ENCODE assay signal across 26 mouse cellular contexts in the genomic region with DNA sequence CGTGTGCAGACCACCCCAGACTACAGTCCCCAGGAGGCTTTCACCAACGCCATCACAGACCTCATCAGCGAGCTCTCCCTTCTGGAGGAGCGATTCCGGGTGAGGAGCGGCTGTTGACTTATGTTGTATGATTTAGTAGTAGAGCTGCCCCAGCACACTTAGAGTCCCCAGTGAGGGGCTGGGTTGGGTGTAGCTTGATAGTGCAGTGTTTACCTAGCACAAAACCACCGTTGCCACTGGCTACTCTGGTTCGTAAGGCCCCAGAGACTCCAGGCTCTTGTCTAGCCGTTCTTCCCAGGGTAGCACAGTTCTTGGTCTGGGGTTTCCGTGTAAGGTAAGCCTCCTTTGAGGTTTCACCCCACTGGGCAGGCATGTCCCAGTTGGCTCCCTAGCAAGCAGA. TPM values are rescaled to one million over a fixed set of nuclear protein-coding genes. Genes with fewer than 3 reads are reported as not detected.
DNase-seq lines count a peak whose midpoint lies in the region; ATAC-seq and TF ChIP-seq lines count a peak whose summit lies in the region.
"Had no signal": no experiment of that assay in that cellular context is flagged by ENCODE, and none has a peak within 500 bp of the region (broad histone marks: within the 10 kb centered on the region; RNA-seq: fewer than 3 reads in every experiment).

No protein-coding gene starts in this region.

- H3K9ac ChIP-seq in stomach, embryonic 14.5 days (replicated peaks; ENCODE audit: low read depth, low read length) = no peak overlapping the region
- H3K9ac ChIP-seq in stomach, embryonic 16.5 days (ENCODE audit: low read length) = no peak overlapping the region
- H3K9ac ChIP-seq: embryonic facial prominence, embryonic 13.5 days; embryonic facial prominence, embryonic 15.5 days; forebrain, embryonic 12.5 days had no signal

- DNase-seq in heart, postnatal 10 days = no peak
- no peak for DNase-seq in frontal cortex, postnatal 10 days (ENCODE audit: low spot score in 2 of 2)
- DNase-seq in lung, postnatal 36 days = no peak
- DNase-seq: adrenal gland, adult 8-10 months; adrenal gland, postnatal 14 days; adrenal gland, postnatal 36 days; B cell, adult 2 months; cerebellum, adult 11 months; cerebellum, adult 18-20 months; cerebellum, adult 8-10 months; cerebellum, adult 9-11 months; cerebellum, postnatal 14 days; cerebellum, postnatal 36 days; embryo, embryonic 11 days had no signal

- H3K36me3 ChIP-seq in E14TG2a.4 (ENCODE audit: insufficient read depth, low read length) = peaks cover 89% of the 10 kb centered on the region
- H3K36me3 ChIP-seq in stomach, embryonic 14.5 days (ENCODE audit: control insufficient read depth, insufficient read depth, low read length) = peaks cover 47% of the 10 kb centered on the region
- H3K36me3 ChIP-seq in stomach, embryonic 16.5 days (ENCODE audit: control insufficient read depth, insufficient read depth, low read length) = peaks cover 21% of the 10 kb centered on the region

- H3K27me3 ChIP-seq in E14TG2a.4 (ENCODE audit: insufficient read depth, low read length) = no peaks in the 10 kb centered on the region
- H3K27me3 ChIP-seq in stomach, embryonic 14.5 days (ENCODE audit: control insufficient read depth, insufficient read depth, low read length) = no peaks in the 10 kb centered on the region
- H3K27me3 ChIP-seq in stomach, embryonic 16.5 days (ENCODE audit: control insufficient read depth, insufficient read depth, low read length) = no peaks in the 10 kb centered on the region
- H3K27me3 ChIP-seq: CH12.LX; embryonic facial prominence, embryonic 13.5 days; embryonic facial prominence, embryonic 15.5 days; forebrain, embryonic 12.5 days had no signal

- ATAC-seq in stomach, embryonic 14.5 days (ENCODE audit: insufficient number of reproducible peaks, insufficient read depth, low FRiP score, low read depth) = peak; percentile 80
- peak; percentile 81; the same call in 1 of the 2 replicates for ATAC-seq in stomach, embryonic 16.5 days (ENCODE audit: insufficient read depth, low FRiP score)
- ATAC-seq: CD4-positive, CD25-positive, alpha-beta regulatory T cell, adult 4 months; forebrain, embryonic 14.5 days; forebrain, embryonic 16.5 days had no signal

- no peak overlapping the region for H3K4me2 ChIP-seq in stomach, embryonic 14.5 days (replicated peaks; ENCODE audit: low read depth, low read length)
- H3K4me2 ChIP-seq in stomach, embryonic 16.5 days (ENCODE audit: low read depth, low read length) = no peak overlapping the region
- H3K4me2 ChIP-seq: embryonic facial prominence, embryonic 13.5 days; embryonic facial prominence, embryonic 15.5 days; forebrain, embryonic 12.5 days had no signal

- H3K4me1 ChIP-seq in E14TG2a.4 (replicated peaks; ENCODE audit: low read depth, low read length) = peaks cover 80% of the 10 kb centered on the region
- H3K4me1 ChIP-seq in stomach, embryonic 14.5 days (ENCODE audit: control insufficient read depth, insufficient read depth, low read length) = peaks cover 9% of the 10 kb centered on the region
- peaks cover 11% of the 10 kb centered on the region for H3K4me1 ChIP-seq in stomach, embryonic 16.5 days (ENCODE audit: control insufficient read depth, insufficient read depth, low read length)

- 84% methylated on average over 10 of the region's 10 CpGs for WGBS in stomach, embryonic 14.5 days
- WGBS in stomach, embryonic 16.5 days = 75% methylated on average over 10 of the region's 10 CpGs

- H3K4me3 ChIP-seq in E14TG2a.4 (replicated peaks; ENCODE audit: low read length) = peak overlapping the region; percentile 23; the same call in 1 of the 2 replicates
- H3K4me3 ChIP-seq in stomach, embryonic 14.5 days (ENCODE audit: low read depth, low read length) = no peak overlapping the region
- H3K4me3 ChIP-seq in stomach, embryonic 16.5 days (replicated peaks; ENCODE audit: low read length) = no peak overlapping the region
- H3K4me3 ChIP-seq: embryonic facial prominence, embryonic 13.5 days; embryonic facial prominence, embryonic 15.5 days; erythroblast, embryonic 14.5 days; forebrain, embryonic 10.5 days; forebrain, embryonic 12.5 days had no signal

- peak overlapping the region; percentile 68 for H3K27ac ChIP-seq in stomach, embryonic 14.5 days (ENCODE audit: low read length)
- peak overlapping the region; percentile 40; the same call in 1 of the 2 replicates for H3K27ac ChIP-seq in stomach, embryonic 16.5 days (ENCODE audit: low read length)
- H3K27ac ChIP-seq: embryonic facial prominence, embryonic 13.5 days; embryonic facial prominence, embryonic 15.5 days; forebrain, embryonic 10.5 days; forebrain, embryonic 12.5 days had no signal

- no peak for TF ChIP-seq CTCF in E14TG2a.4 (conservative IDR thresholded peaks at IDR 0.05; ENCODE audit: low read length)

- intact Hi-C loops in heart, postnatal 10 days (cut with DNase I) = no loop called here

- no peaks in the 10 kb centered on the region for H3K9me3 ChIP-seq in E14TG2a.4 (ENCODE audit: low read length)
- no peaks in the 10 kb centered on the region for H3K9me3 ChIP-seq in stomach, embryonic 14.5 days (ENCODE audit: control insufficient read depth, low read depth, low read length)
- no peaks in the 10 kb centered on the region for H3K9me3 ChIP-seq in stomach, embryonic 16.5 days (replicated peaks; ENCODE audit: control insufficient read depth, low read length)
- H3K9me3 ChIP-seq: embryonic facial prominence, embryonic 13.5 days; embryonic facial prominence, embryonic 15.5 days; forebrain, embryonic 10.5 days; forebrain, embryonic 12.5 days had no signal

RNA-seq across cellular contexts. Expression of gene Polr2j, which starts 5.7 kb away (rescaled TPM):
- polyA plus RNA-seq in stomach, embryonic 14.5 days (2014; fragmentation: Nextera tagmentation; extraction: Ambion mirVana) = 239 and 243 TPM in 2 replicates
- 198 and 202 TPM in 2 replicates for polyA plus RNA-seq in stomach, embryonic 16.5 days (2015; fragmentation: Nextera tagmentation; extraction: Ambion mirVana)
- 10 to 100 TPM; 63.9 to 80.0 TPM for total RNA-seq in heart, postnatal 10 days (2021)

RNA-seq across cellular contexts. Expression of gene Lrwd1, which starts 13.7 kb away (rescaled TPM):
- polyA plus RNA-seq in stomach, embryonic 14.5 days (2014; fragmentation: Nextera tagmentation; extraction: Ambion mirVana) = 28.7 and 28.8 TPM in 2 replicates
- 25.0 and 26.3 TPM in 2 replicates for polyA plus RNA-seq in stomach, embryonic 16.5 days (2015; fragmentation: Nextera tagmentation; extraction: Ambion mirVana)
- 1 to 10 TPM; 7.0 to 7.7 TPM for total RNA-seq in heart, postnatal 10 days (2021)

RNA-seq across cellular contexts. Expression of gene Alkbh4, which starts 13.8 kb away (rescaled TPM):
- polyA plus RNA-seq in stomach, embryonic 14.5 days (2014; fragmentation: Nextera tagmentation; extraction: Ambion mirVana) = 16.2 and 18.1 TPM in 2 replicates
- 15.5 and 18.0 TPM in 2 replicates for polyA plus RNA-seq in stomach, embryonic 16.5 days (2015; fragmentation: Nextera tagmentation; extraction: Ambion mirVana)
- total RNA-seq in heart, postnatal 10 days (2021) = 1 to 10 TPM; 6.1 to 7.1 TPM

RNA-seq across cellular contexts. Expression of gene Rasa4, which starts 38.4 kb away (rescaled TPM):
- 10.2 and 11.0 TPM in 2 replicates for polyA plus RNA-seq in stomach, embryonic 14.5 days (2014; fragmentation: Nextera tagmentation; extraction: Ambion mirVana)
- polyA plus RNA-seq in stomach, embryonic 16.5 days (2015; fragmentation: Nextera tagmentation; extraction: Ambion mirVana) = 9.6 and 9.7 TPM in 2 replicates
- 1 to 10 TPM; 5.5 to 6.3 TPM for total RNA-seq in heart, postnatal 10 days (2021)

RNA-seq across cellular contexts. Expression of gene Orai2, which starts 48.3 kb away (rescaled TPM):
- polyA plus RNA-seq in stomach, embryonic 14.5 days (2014; fragmentation: Nextera tagmentation; extraction: Ambion mirVana) = 7.0 and 7.8 TPM in 2 replicates
- 8.4 and 8.6 TPM in 2 replicates for polyA plus RNA-seq in stomach, embryonic 16.5 days (2015; fragmentation: Nextera tagmentation; extraction: Ambion mirVana)
- 1 to 10 TPM; 2.7 to 3.8 TPM for total RNA-seq in heart, postnatal 10 days (2021)
